15 mouse cellular contexts compared by ENCODE assay signal in genomic region chr13:107813562-107814161, GRCm38 (mm10).
DNase-seq lines count a peak whose midpoint lies in the region; ATAC-seq lines count a peak whose summit lies in the region.
"Had no signal": no experiment of that assay in that cellular context is flagged by ENCODE, and none has a peak within 500 bp of the region (broad histone marks: within the 10 kb centered on the region; RNA-seq: fewer than 3 reads in every experiment).

No protein-coding gene starts in this region.

- H3K36me3 ChIP-seq in neural tube, embryonic 12.5 days, result no peaks in the 10 kb centered on the region
- no peaks in the 10 kb centered on the region for H3K36me3 ChIP-seq in hindbrain, embryonic 13.5 days
- H3K36me3 ChIP-seq: embryonic facial prominence, embryonic 15.5 days; liver, embryonic 13.5 days had no signal

- H3K4me1 ChIP-seq in neural tube, embryonic 12.5 days, result peaks cover 37% of the 10 kb centered on the region
- H3K4me1 ChIP-seq in hindbrain, embryonic 13.5 days (replicated peaks), result peaks cover 51% of the 10 kb centered on the region
- H3K4me1 ChIP-seq: liver, embryonic 13.5 days had no signal

- H3K4me3 ChIP-seq in neural tube, embryonic 12.5 days, result no peak overlapping the region
- no peak overlapping the region for H3K4me3 ChIP-seq in hindbrain, embryonic 13.5 days
- H3K4me3 ChIP-seq: embryonic facial prominence, embryonic 15.5 days; liver, embryonic 13.5 days had no signal

- WGBS in neural tube, embryonic 12.5 days, result 25% methylated on average over 9 of the region's 9 CpGs
- WGBS in hindbrain, embryonic 13.5 days, result 19% methylated on average over 9 of the region's 9 CpGs

- H3K27ac ChIP-seq in neural tube, embryonic 12.5 days, result no peak overlapping the region
- H3K27ac ChIP-seq in hindbrain, embryonic 13.5 days, result 0 out of 2 replicates have a peak overlapping the region, but pooled peaks have one; percentile 23
- H3K27ac ChIP-seq: embryonic facial prominence, embryonic 15.5 days; liver, embryonic 13.5 days had no signal

- no peak for DNase-seq in frontal cortex, postnatal 10 days (ENCODE audit: low spot score in 2 of 2)
- no peak for DNase-seq in neural tube, embryonic 10.5 days (ENCODE audit: extremely low spot score, low spot score)
- no peak for DNase-seq in ovary, postnatal 14 days (ENCODE audit: low spot score)
- no peak for DNase-seq in B cell, adult 2 months
- DNase-seq: cerebellum, adult 9-11 months; heart, adult 11 months; kidney, adult 9 months; liver, embryonic 13.5 days; lung, postnatal 10 days; thymus, postnatal 36 days had no signal

- no peaks in the 10 kb centered on the region for H3K27me3 ChIP-seq in neural tube, embryonic 12.5 days (replicated peaks)
- no peaks in the 10 kb centered on the region for H3K27me3 ChIP-seq in hindbrain, embryonic 13.5 days
- H3K27me3 ChIP-seq: embryonic facial prominence, embryonic 15.5 days; liver, embryonic 13.5 days had no signal

- H3K9ac ChIP-seq in neural tube, embryonic 12.5 days, result no peak overlapping the region
- H3K9ac ChIP-seq in hindbrain, embryonic 13.5 days, result no peak overlapping the region
- H3K9ac ChIP-seq: embryonic facial prominence, embryonic 15.5 days; liver, embryonic 13.5 days had no signal

- peak; percentile 64 for ATAC-seq in frontal cortex, adult (ENCODE audit: low TSS enrichment)
- ATAC-seq in neural tube, embryonic 12.5 days (ENCODE audit: low FRiP score, low read depth), result 0 out of 2 replicates have a peak, but pooled peaks have one; percentile 33
- peak; percentile 53; the same call in 1 of the 2 replicates for ATAC-seq in hindbrain, embryonic 13.5 days (ENCODE audit: low FRiP score)
- ATAC-seq in erythroblast, adult 5-6 weeks (replicated peaks; ENCODE audit: low FRiP score, poor library complexity, severe bottlenecking), result no peak

- H3K4me2 ChIP-seq in neural tube, embryonic 12.5 days (replicated peaks), result peak overlapping the region; percentile 30; the same call in 1 of the 2 replicates
- H3K4me2 ChIP-seq in hindbrain, embryonic 13.5 days, result no peak overlapping the region
- H3K4me2 ChIP-seq: embryonic facial prominence, embryonic 15.5 days; liver, embryonic 13.5 days had no signal

- no peaks in the 10 kb centered on the region for H3K9me3 ChIP-seq in neural tube, embryonic 12.5 days
- no peaks in the 10 kb centered on the region for H3K9me3 ChIP-seq in hindbrain, embryonic 13.5 days
- H3K9me3 ChIP-seq: embryonic facial prominence, embryonic 15.5 days; liver, embryonic 13.5 days had no signal
